Mouse (Mus musculus) embryonic fibroblast, embryonic 13.5 days (primary cell): ENCODE results near the gene Unc5a.

Experiments used
- CTCF ChIP-seq: IDR thresholded peaks from 2 replicates; pipeline ENCODE4 v1.5.1; 2011; ENCODE audit warnings: mild to moderate bottlenecking, control low read depth, low read length, moderate library complexity, borderline replicate concordance; ENCODE audit not compliant: insufficient read depth
- POLR2A ChIP-seq: IDR thresholded peaks from 2 replicates; pipeline ENCODE4 v1.6.1; 2011; ENCODE audit warnings: low read depth, mild to moderate bottlenecking, control low read depth, low read length, moderate library complexity

DNA sequence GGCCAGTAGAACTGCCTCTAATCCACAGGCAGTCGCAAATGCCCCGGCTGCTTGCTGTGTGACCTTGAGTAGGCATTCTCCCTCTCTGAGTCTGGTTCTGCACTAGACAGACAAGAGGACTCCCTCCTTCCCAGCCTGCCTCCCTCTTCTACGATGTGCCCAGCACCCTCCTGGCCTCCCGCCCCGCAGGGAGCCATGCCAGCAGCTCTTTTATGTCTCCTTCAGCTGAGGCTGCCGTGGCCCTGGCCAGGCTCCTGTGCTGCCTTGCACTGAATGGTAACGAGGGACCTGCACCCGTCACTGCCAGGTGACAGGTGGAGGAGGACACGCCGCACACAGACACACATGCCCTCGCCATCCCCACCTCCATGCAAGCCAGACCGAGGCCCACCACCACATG lies 31.7 kb downstream of the Unc5a start:
- TF ChIP-seq POLR2A (no peak), CTCF (no peak)
